Mouse (Mus musculus): ENCODE results near the gene Ghitm. TPM values are rescaled to one million over a fixed set of nuclear protein-coding genes. Genes with fewer than 3 reads are reported as not detected.
A peak's percentile ranks its signal among the peaks of the same experiment; 100 is the strongest.
"Not testable (repeated sequence)": the region's sequence is repeated elsewhere in the genome, so short reads cannot be mapped to it uniquely, and the experiment has no call there.

Ghitm gene
- polyA plus RNA-seq, 1 experiment from 2014 or later = 260 TPM

- not testable (repeated sequence) for H3K4me2 ChIP-seq; ATAC-seq (replicated peaks; ENCODE audit: low FRiP score); H3K36me3 ChIP-seq (ENCODE audit: control insufficient read depth, insufficient read depth, low read length); H3K4me3 ChIP-seq (ENCODE audit: low read depth, low read length); H3K27me3 ChIP-seq (replicated peaks; ENCODE audit: control insufficient read depth, insufficient read depth, low read length); H3K9me3 ChIP-seq (ENCODE audit: control insufficient read depth, low read length); H3K9ac ChIP-seq (ENCODE audit: low read depth, low read length); H3K4me1 ChIP-seq (replicated peaks; ENCODE audit: control insufficient read depth, insufficient read depth, low read length); H3K27ac ChIP-seq (ENCODE audit: low read depth, low read length); DNase-seq (ENCODE audit: low spot score)
- 70% methylated on average over 2 of the region's 3 CpGs for WGBS
These were observed 2.5 kb upstream of the Ghitm start for GRCm38 (mm10) chr14:37137596-37137995.

- ATAC-seq (replicated peaks; ENCODE audit: low FRiP score) = no peak
- Histone ChIP-seq H3K4me3 (ENCODE audit: low read depth, low read length) (no peak overlapping the region), H3K27ac (ENCODE audit: low read depth, low read length) (no peak overlapping the region), H3K36me3 (ENCODE audit: control insufficient read depth, insufficient read depth, low read length) (peaks cover 11% of the 10 kb centered on the region; the same call in 1 of the 2 replicates), H3K27me3 (replicated peaks; ENCODE audit: control insufficient read depth, insufficient read depth, low read length) (no peaks in the 10 kb centered on the region), H3K4me2 (no peak overlapping the region), H3K4me1 (replicated peaks; ENCODE audit: control insufficient read depth, insufficient read depth, low read length) (no peaks in the 10 kb centered on the region), H3K9ac (ENCODE audit: low read depth, low read length) (no peak overlapping the region), H3K9me3 (ENCODE audit: control insufficient read depth, low read length) (no peaks in the 10 kb centered on the region)
- no peak for DNase-seq (ENCODE audit: low spot score)
- 75% methylated on average over 4 of the region's 4 CpGs for WGBS
These were observed 1.0 kb upstream of the Ghitm start for GRCm38 (mm10) chr14:37136110-37136509.

GRCm38 (mm10) chr14:37135671-37136070 lies 599 bp upstream of the Ghitm start:
- Histone ChIP-seq H3K4me3 (ENCODE audit: low read depth, low read length) (peak overlapping the region; percentile 91), H3K4me2 (peak overlapping the region; percentile 69), H3K4me1 (replicated peaks; ENCODE audit: control insufficient read depth, insufficient read depth, low read length) (no peaks in the 10 kb centered on the region), H3K36me3 (ENCODE audit: control insufficient read depth, insufficient read depth, low read length) (peaks cover 11% of the 10 kb centered on the region; the same call in 1 of the 2 replicates), H3K9me3 (ENCODE audit: control insufficient read depth, low read length) (no peaks in the 10 kb centered on the region), H3K27me3 (replicated peaks; ENCODE audit: control insufficient read depth, insufficient read depth, low read length) (no peaks in the 10 kb centered on the region), H3K9ac (ENCODE audit: low read depth, low read length) (peak overlapping the region; percentile 59), H3K27ac (ENCODE audit: low read depth, low read length) (no peak overlapping the region; the same call in 1 of the 2 replicates)
- 3% methylated on average over 10 of the region's 10 CpGs for WGBS
- DNase-seq (ENCODE audit: low spot score) (no peak), ATAC-seq (replicated peaks; ENCODE audit: low FRiP score) (peak; percentile 46; the same call in 1 of the 2 replicates)

GRCm38 (mm10) chr14:37134304-37135126 lies 557 bp downstream of the Ghitm start:
- Histone ChIP-seq H3K4me3 (ENCODE audit: low read depth, low read length) (peak overlapping the region; percentile 91), H3K4me1 (replicated peaks; ENCODE audit: control insufficient read depth, insufficient read depth, low read length) (no peaks in the 10 kb centered on the region), H3K36me3 (ENCODE audit: control insufficient read depth, insufficient read depth, low read length) (peaks cover 14% of the 10 kb centered on the region; the same call in 1 of the 2 replicates), H3K27me3 (replicated peaks; ENCODE audit: control insufficient read depth, insufficient read depth, low read length) (no peaks in the 10 kb centered on the region), H3K27ac (ENCODE audit: low read depth, low read length) (peak overlapping the region; percentile 82), H3K9ac (ENCODE audit: low read depth, low read length) (peak overlapping the region; percentile 90), H3K9me3 (ENCODE audit: control insufficient read depth, low read length) (no peaks in the 10 kb centered on the region), H3K4me2 (peak overlapping the region; percentile 69)
- ATAC-seq (replicated peaks; ENCODE audit: low FRiP score) (peak; percentile 30), DNase-seq (ENCODE audit: low spot score) (no peak)
- WGBS = 2% methylated on average over 40 of the region's 40 CpGs

GRCm38 (mm10) chr14:37127652-37128051 lies 7.4 kb downstream of the Ghitm start:
- H3K27ac ChIP-seq (ENCODE audit: low read depth, low read length) = no peak overlapping the region
- no peaks in the 10 kb centered on the region for H3K9me3 ChIP-seq (ENCODE audit: control insufficient read depth, low read length)
- ATAC-seq (replicated peaks; ENCODE audit: low FRiP score) (no peak), DNase-seq (ENCODE audit: low spot score) (no peak)
- H3K9ac ChIP-seq (ENCODE audit: low read depth, low read length) = no peak overlapping the region
- no peak overlapping the region for H3K4me2 ChIP-seq
- WGBS = 57% methylated on average over 4 of the region's 4 CpGs
- H3K4me1 ChIP-seq (replicated peaks; ENCODE audit: control insufficient read depth, insufficient read depth, low read length) = no peaks in the 10 kb centered on the region
- no peak overlapping the region for H3K4me3 ChIP-seq (ENCODE audit: low read depth, low read length)
- H3K36me3 ChIP-seq (ENCODE audit: control insufficient read depth, insufficient read depth, low read length) = peaks cover 35% of the 10 kb centered on the region
- H3K27me3 ChIP-seq (replicated peaks; ENCODE audit: control insufficient read depth, insufficient read depth, low read length) = no peaks in the 10 kb centered on the region

- H3K4me2 ChIP-seq = no peak overlapping the region
- H3K4me3 ChIP-seq (ENCODE audit: low read depth, low read length) = no peak overlapping the region
- H3K9ac ChIP-seq (ENCODE audit: low read depth, low read length) = no peak overlapping the region
- WGBS = 96% methylated on average over 4 of the region's 4 CpGs
- no peak for ATAC-seq (replicated peaks; ENCODE audit: low FRiP score)
- no peaks in the 10 kb centered on the region for H3K4me1 ChIP-seq (replicated peaks; ENCODE audit: control insufficient read depth, insufficient read depth, low read length)
- H3K36me3 ChIP-seq (ENCODE audit: control insufficient read depth, insufficient read depth, low read length) = peaks cover 7% of the 10 kb centered on the region; the same call in 1 of the 2 replicates
- no peak overlapping the region for H3K27ac ChIP-seq (ENCODE audit: low read depth, low read length)
- no peaks in the 10 kb centered on the region for H3K9me3 ChIP-seq (ENCODE audit: control insufficient read depth, low read length)
- no peaks in the 10 kb centered on the region for H3K27me3 ChIP-seq (replicated peaks; ENCODE audit: control insufficient read depth, insufficient read depth, low read length)
- no peak for DNase-seq (ENCODE audit: low spot score)
These were observed 15.8 kb downstream of the Ghitm start for GRCm38 (mm10) chr14:37119233-37119632.

GRCm38 (mm10) chr14:37113922-37114321 lies 21.1 kb downstream of the Ghitm start, which contains the start of gene 2610528A11Rik:
Gene 2610528A11Rik (minus strand): TSS chr14:37114022.
- Histone ChIP-seq H3K4me2 (no peak within 1 kb of the TSS), H3K27me3 (replicated peaks; ENCODE audit: control insufficient read depth, insufficient read depth, low read length) (no peaks in the 10 kb centered on the region), H3K4me3 (ENCODE audit: low read depth, low read length) (no peak within 1 kb of the TSS), H3K36me3 (ENCODE audit: control insufficient read depth, insufficient read depth, low read length) (no peaks in the 10 kb centered on the region), H3K4me1 (replicated peaks; ENCODE audit: control insufficient read depth, insufficient read depth, low read length) (no peaks in the 10 kb centered on the region), H3K9me3 (ENCODE audit: control insufficient read depth, low read length) (no peaks in the 10 kb centered on the region), H3K27ac (ENCODE audit: low read depth, low read length) (no peak within 1 kb of the TSS), H3K9ac (ENCODE audit: low read depth, low read length) (no peak within 1 kb of the TSS)
- DNase-seq (ENCODE audit: low spot score) = no peak
- WGBS = 50% methylated on average over 3 of the region's 3 CpGs
- no peak for ATAC-seq (replicated peaks; ENCODE audit: low FRiP score)

GRCm38 (mm10) chr14:37112931-37113330 lies 22.1 kb downstream of the Ghitm start:
- 86% methylated on average over 7 of the region's 7 CpGs for WGBS
- Histone ChIP-seq H3K36me3 (ENCODE audit: control insufficient read depth, insufficient read depth, low read length) (no peaks in the 10 kb centered on the region), H3K4me3 (ENCODE audit: low read depth, low read length) (no peak overlapping the region), H3K9ac (ENCODE audit: low read depth, low read length) (no peak overlapping the region), H3K9me3 (ENCODE audit: control insufficient read depth, low read length) (no peaks in the 10 kb centered on the region), H3K4me1 (replicated peaks; ENCODE audit: control insufficient read depth, insufficient read depth, low read length) (no peaks in the 10 kb centered on the region), H3K4me2 (no peak overlapping the region), H3K27ac (ENCODE audit: low read depth, low read length) (no peak overlapping the region), H3K27me3 (replicated peaks; ENCODE audit: control insufficient read depth, insufficient read depth, low read length) (no peaks in the 10 kb centered on the region)
- ATAC-seq (replicated peaks; ENCODE audit: low FRiP score) = no peak
- no peak for DNase-seq (ENCODE audit: low spot score)

- DNase-seq (ENCODE audit: low spot score) = no peak
- Histone ChIP-seq H3K27ac (ENCODE audit: low read depth, low read length) (no peak overlapping the region), H3K4me2 (no peak overlapping the region), H3K4me1 (replicated peaks; ENCODE audit: control insufficient read depth, insufficient read depth, low read length) (no peaks in the 10 kb centered on the region), H3K27me3 (replicated peaks; ENCODE audit: control insufficient read depth, insufficient read depth, low read length) (no peaks in the 10 kb centered on the region), H3K9ac (ENCODE audit: low read depth, low read length) (no peak overlapping the region), H3K36me3 (ENCODE audit: control insufficient read depth, insufficient read depth, low read length) (no peaks in the 10 kb centered on the region), H3K4me3 (ENCODE audit: low read depth, low read length) (no peak overlapping the region), H3K9me3 (ENCODE audit: control insufficient read depth, low read length) (no peaks in the 10 kb centered on the region)
- no peak for ATAC-seq (replicated peaks; ENCODE audit: low FRiP score)
These were observed 23.7 kb downstream of the Ghitm start for GRCm38 (mm10) chr14:37111371-37111770.

Measured in liver, embryonic 11.5 days (tissue).